Mouse (Mus musculus) liver, embryonic 14.5 days (tissue): ENCODE measurements around the gene Myo1b. TPM values are rescaled to one million over a fixed set of nuclear protein-coding genes. Genes with fewer than 3 reads are reported as not detected.

Source experiments
- ATAC-seq: fragments of 200-750 bp; cut with Nextera tagmentation; 2 replicates; pipeline ENCODE4 v1.8.0; 2017; ENCODE audit warnings: moderate number of reproducible peaks, mild to moderate bottlenecking, moderate library complexity; ENCODE audit not compliant: insufficient read depth
- DNase-seq, 3 experiments: peaks; one replicate each; pipeline ENCODE4 v3.0.0-alpha.2; 2012 to 2013; ENCODE audit warnings: low read depth in 3 of 3, low spot score in 3 of 3
- H3K27ac ChIP-seq: fragments of 300-500 bp; sonication (generic); 2 replicates; pipeline ENCODE4 v1.5.1; 2014; ENCODE audit warnings: moderate library complexity, mild to moderate bottlenecking, control low read depth, inconsistent platforms
- H3K27me3 ChIP-seq: fragments of 300-500 bp; sonication (generic); 2 replicates; pipeline ENCODE4 v1.6.1; 2014; ENCODE audit warnings: mild to moderate bottlenecking, low read length, moderate library complexity; ENCODE audit not compliant: control insufficient read depth, insufficient read depth
- H3K36me3 ChIP-seq: fragments of 300-500 bp; sonication (generic); replicated peaks from 2 replicates; pipeline ENCODE4 v1.6.1; 2014; ENCODE audit warnings: low read depth; ENCODE audit not compliant: control insufficient read depth, insufficient read depth
- H3K4me1 ChIP-seq, 2 experiments: fragments of 200-500 bp in 1 of 2; fragments of 300-500 bp in 1 of 2; sonication (generic) in 1 of 2; replicated peaks; 2 replicates each; pipeline ENCODE4 v1.6.1; 2012 to 2014; ENCODE audit warnings: antibody characterized with exemption in 1 of 2, inconsistent platforms in 1 of 2, low read length in 1 of 2; ENCODE audit not compliant: control insufficient read depth in 2 of 2, insufficient read depth in 2 of 2
- H3K4me2 ChIP-seq: fragments of 300-500 bp; sonication (generic); 2 replicates; pipeline ENCODE4 v1.6.1; 2014; ENCODE audit warnings: low read depth, mild to moderate bottlenecking, control low read depth, moderate library complexity
- H3K4me3 ChIP-seq, 2 experiments: fragments of 200-500 bp in 1 of 2; fragments of 300-500 bp in 1 of 2; sonication (generic) in 1 of 2; 2 replicates each; pipeline ENCODE4 v1.5.1; 2012 to 2014; ENCODE audit warnings: low read depth in 2 of 2, low read length in 2 of 2, mild to moderate bottlenecking in 2 of 2, control low read depth in 1 of 2, inconsistent platforms in 1 of 2, moderate library complexity in 1 of 2; ENCODE audit not compliant: insufficient read depth in 1 of 2
- H3K9ac ChIP-seq: fragments of 300-500 bp; sonication (generic); replicated peaks from 2 replicates; pipeline ENCODE4 v1.6.1; 2014; ENCODE audit warnings: mild to moderate bottlenecking, control low read depth, moderate library complexity
- H3K9me3 ChIP-seq: fragments of 300-500 bp; sonication (generic); 2 replicates; pipeline ENCODE4 v1.6.1; 2016; ENCODE audit warnings: low read length, mixed read lengths; ENCODE audit not compliant: control insufficient read depth
- CTCF ChIP-seq: IDR thresholded peaks from 2 replicates; pipeline ENCODE4 v1.5.1; 2016; ENCODE audit warnings: antibody characterized with exemption, low read depth, control low read depth
- EP300 ChIP-seq: IDR thresholded peaks from 2 replicates; pipeline ENCODE4 v1.6.1; 2016; ENCODE audit warnings: antibody characterized with exemption, low read depth
- WGBS: fragments of 180-500 bp; shearing (Covaris S2); extraction: QIAGEN DNeasy Blood & Tissue Kit; methylation state at CpG from one replicate; pipeline ENCODE4 v1.1.7; 2014; ENCODE audit not compliant: insufficient replicate concordance; 5-methylcytosine and 5-hydroxymethylcytosine counted together
- polyA plus RNA-seq, 2 experiments: library from polyadenylated mRNA; depleted of rRNA in 1 of 2; stranded (reverse) in 1 of 2; unstranded in 1 of 2; fragments of >200 nt; fragmentation: Nextera tagmentation in 1 of 2; extraction: Ambion mirVana in 1 of 2; gene quantifications; 2 replicates each; pipeline versions ENCODE4 v1.2.1 to v1.2.3; 2012 to 2014

The Myo1b gene
- polyA plus RNA-seq, 2 experiments, result 3.8 to 9.1 TPM

DNA sequence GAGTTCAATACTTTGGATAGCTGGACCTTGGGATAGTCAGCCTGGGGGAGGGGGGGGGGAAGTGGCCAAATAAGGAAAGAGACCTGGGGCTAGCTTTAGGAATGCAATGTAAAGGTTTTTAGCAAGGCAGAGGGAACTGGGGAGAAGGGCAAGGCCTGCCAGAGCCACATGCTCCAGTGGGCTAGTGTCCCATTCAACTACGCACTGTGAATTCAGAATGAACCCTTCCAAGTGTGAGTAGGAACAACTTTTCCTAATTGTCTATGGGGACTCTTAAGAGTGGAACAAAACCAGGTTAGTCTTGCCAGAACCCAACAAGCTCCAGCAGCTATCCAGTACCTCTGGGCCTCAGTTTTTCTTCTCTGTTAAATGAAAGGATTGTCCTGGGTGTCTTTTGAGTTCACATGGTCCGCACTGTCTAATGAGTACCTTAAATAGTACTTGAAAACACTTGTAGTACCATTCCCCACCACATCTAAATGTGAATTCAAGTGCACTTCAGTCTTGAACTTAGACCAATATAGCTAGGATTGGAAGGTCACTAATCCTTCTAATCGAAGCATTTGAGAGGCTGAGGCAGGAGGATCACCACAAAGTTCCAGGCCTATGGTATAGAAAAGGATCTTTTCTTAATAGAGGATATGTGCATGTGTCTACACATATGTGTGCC lies 172.0 kb downstream of the Myo1b start:
- no peaks in the 10 kb centered on the region for H3K9me3 ChIP-seq
- no peak overlapping the region for H3K27ac ChIP-seq
- H3K27me3 ChIP-seq, result no peaks in the 10 kb centered on the region
- no peak for TF ChIP-seq CTCF
- no peak for TF ChIP-seq EP300
- WGBS, result 71% methylated on average over 3 of the region's 3 CpGs
- H3K9ac ChIP-seq, result no peak overlapping the region
- ATAC-seq (no peak), DNase-seq (no peak)
- no peak overlapping the region for H3K4me3 ChIP-seq
- H3K4me1 ChIP-seq, result peaks cover 0 to 2% of the 10 kb centered on the region in 2 experiments; a peak in 1 of 4 replicates
- no peaks in the 10 kb centered on the region for H3K36me3 ChIP-seq
- H3K4me2 ChIP-seq, result no peak overlapping the region

GRCm38 (mm10) chr1:51742586-51742985 lies 173.3 kb downstream of the Myo1b start:
- TF ChIP-seq EP300 (no peak), CTCF (no peak)
- Histone ChIP-seq H3K4me3 (no peak overlapping the region), H3K27ac (no peak overlapping the region), H3K4me2 (no peak overlapping the region), H3K4me1 (peaks cover 0 to 2% of the 10 kb centered on the region in 2 experiments; a peak in 1 of 4 replicates), H3K27me3 (no peaks in the 10 kb centered on the region), H3K9ac (no peak overlapping the region), H3K9me3 (no peaks in the 10 kb centered on the region), H3K36me3 (no peaks in the 10 kb centered on the region)
- ATAC-seq (no peak), DNase-seq (no peak)
- WGBS, result 85% methylated on average over 1 of the region's 1 CpGs

GRCm38 (mm10) chr1:51740626-51741231 lies 175.1 kb downstream of the Myo1b start:
- no peak overlapping the region for H3K9ac ChIP-seq
- H3K4me2 ChIP-seq, result no peak overlapping the region
- peaks cover 0 to 2% of the 10 kb centered on the region in 2 experiments; a peak in 1 of 4 replicates for H3K4me1 ChIP-seq
- no peak overlapping the region for H3K4me3 ChIP-seq
- ATAC-seq (no peak), DNase-seq (peak in 1 of 3 experiments; percentile 3)
- no peaks in the 10 kb centered on the region for H3K36me3 ChIP-seq
- H3K9me3 ChIP-seq, result no peaks in the 10 kb centered on the region
- no peak overlapping the region for H3K27ac ChIP-seq
- no peaks in the 10 kb centered on the region for H3K27me3 ChIP-seq
- WGBS, result 56% methylated on average over 10 of the region's 10 CpGs
- TF ChIP-seq EP300 (no peak), CTCF (no peak)

- 66% methylated on average over 5 of the region's 5 CpGs for WGBS
- no peak overlapping the region for H3K9ac ChIP-seq
- H3K9me3 ChIP-seq, result no peaks in the 10 kb centered on the region
- no peak overlapping the region for H3K4me3 ChIP-seq
- no peak overlapping the region for H3K4me2 ChIP-seq
- H3K27me3 ChIP-seq, result no peaks in the 10 kb centered on the region
- no peaks in the 10 kb centered on the region for H3K36me3 ChIP-seq
- ATAC-seq (no peak), DNase-seq (no peak)
- no peak overlapping the region for H3K27ac ChIP-seq
- no peak for TF ChIP-seq EP300
- peaks cover 0 to 2% of the 10 kb centered on the region in 2 experiments; a peak in 1 of 4 replicates for H3K4me1 ChIP-seq
Observed at GRCm38 (mm10) chr1:51739252-51739852, 176.5 kb downstream of the Myo1b start.

DNA sequence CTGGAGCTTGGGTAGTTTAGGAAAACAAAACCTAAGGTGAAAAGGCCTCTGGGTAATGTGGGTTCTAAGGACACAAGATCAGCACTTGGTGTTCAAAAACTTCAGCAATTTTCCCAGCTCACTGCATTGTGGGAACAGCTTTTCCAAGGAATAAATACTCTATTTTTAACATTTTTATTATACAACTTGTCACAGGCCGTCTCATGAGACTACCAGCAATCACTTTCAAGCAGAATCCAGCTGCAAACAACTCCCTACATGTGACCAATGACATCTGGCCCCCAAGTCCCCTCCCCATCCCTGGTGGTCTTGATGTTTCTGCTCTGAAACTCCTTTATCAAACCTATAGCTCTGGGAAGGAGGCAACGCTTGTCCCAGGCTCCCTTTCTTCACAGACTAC lies 179.0 kb downstream of the Myo1b start:
- H3K36me3 ChIP-seq, result no peaks in the 10 kb centered on the region
- DNase-seq (no peak), ATAC-seq (no peak)
- no peak for TF ChIP-seq CTCF
- no peak for TF ChIP-seq EP300
- no peaks in the 10 kb centered on the region for H3K27me3 ChIP-seq
- peaks cover 0 to 2% of the 10 kb centered on the region in 2 experiments; a peak in 1 of 4 replicates for H3K4me1 ChIP-seq
- 52% methylated on average over 2 of the region's 2 CpGs for WGBS
- no peak overlapping the region for H3K4me3 ChIP-seq
- H3K9me3 ChIP-seq, result no peaks in the 10 kb centered on the region
- H3K27ac ChIP-seq, result no peak overlapping the region
- no peak overlapping the region for H3K4me2 ChIP-seq
- no peak overlapping the region for H3K9ac ChIP-seq
